Mouse (Mus musculus) bone marrow macrophage, adult 2 months (primary cell): ENCODE results near the gene 2410002F23Rik. TPM values are rescaled to one million over a fixed set of nuclear protein-coding genes. Genes with fewer than 3 reads are reported as not detected.
"Not testable (repeated sequence)": the region's sequence is repeated elsewhere in the genome, so short reads cannot be mapped to it uniquely, and the experiment has no call there.

Experiments used
- H3K27ac ChIP-seq: 2 replicates; pipeline ENCODE4 v1.5.1; 2012; ENCODE audit warnings: low read depth, low read length; ENCODE audit not compliant: insufficient read depth
- H3K4me1 ChIP-seq: 2 replicates; pipeline ENCODE4 v1.6.1; 2012; ENCODE audit warnings: low read length; ENCODE audit not compliant: control insufficient read depth, insufficient read depth
- H3K4me3 ChIP-seq: 2 replicates; pipeline ENCODE4 v1.5.1; 2012; ENCODE audit warnings: mild to moderate bottlenecking, low read length, moderate library complexity; ENCODE audit not compliant: insufficient read depth
- CTCF ChIP-seq: IDR thresholded peaks from 2 replicates; pipeline ENCODE4 v1.5.1; 2012; ENCODE audit warnings: low read depth, mild to moderate bottlenecking, low read length, moderate library complexity
- POLR2A ChIP-seq: IDR thresholded peaks from 2 replicates; pipeline ENCODE4 v1.6.1; 2012; ENCODE audit warnings: mild to moderate bottlenecking, low read depth, low read length, borderline replicate concordance
- polyA plus RNA-seq: library from polyadenylated mRNA; stranded (reverse); fragments of >200 nt; gene quantifications from 2 replicates; pipeline ENCODE4 v1.2.4, GENCODE M21; 2012; ENCODE audit not compliant: missing spikeins, insufficient read depth, insufficient read length

Gene 2410002F23Rik
- polyA plus RNA-seq, 1 experiment = 18.4 TPM

- Histone ChIP-seq H3K4me3 (no peak overlapping the region), H3K4me1 (peaks cover 4% of the 10 kb centered on the region), H3K27ac (no peak overlapping the region)
- TF ChIP-seq CTCF (no peak), POLR2A (no peak)
These were observed 30.7 kb downstream of the 2410002F23Rik start for GRCm38 (mm10) chr7:44277250-44277622.

- Histone ChIP-seq H3K4me1 (peaks cover 4% of the 10 kb centered on the region), H3K27ac (no peak overlapping the region), H3K4me3 (no peak overlapping the region)
- TF ChIP-seq CTCF = no peak
- no peak for TF ChIP-seq POLR2A
These were observed 34.4 kb downstream of the 2410002F23Rik start for GRCm38 (mm10) chr7:44280959-44281358.

- Histone ChIP-seq H3K27ac (no peak overlapping the region), H3K4me1 (peaks cover 4% of the 10 kb centered on the region), H3K4me3 (no peak overlapping the region)
- TF ChIP-seq CTCF (no peak), POLR2A (no peak)
These were observed 35.1 kb downstream of the 2410002F23Rik start for GRCm38 (mm10) chr7:44281586-44281985.

DNA sequence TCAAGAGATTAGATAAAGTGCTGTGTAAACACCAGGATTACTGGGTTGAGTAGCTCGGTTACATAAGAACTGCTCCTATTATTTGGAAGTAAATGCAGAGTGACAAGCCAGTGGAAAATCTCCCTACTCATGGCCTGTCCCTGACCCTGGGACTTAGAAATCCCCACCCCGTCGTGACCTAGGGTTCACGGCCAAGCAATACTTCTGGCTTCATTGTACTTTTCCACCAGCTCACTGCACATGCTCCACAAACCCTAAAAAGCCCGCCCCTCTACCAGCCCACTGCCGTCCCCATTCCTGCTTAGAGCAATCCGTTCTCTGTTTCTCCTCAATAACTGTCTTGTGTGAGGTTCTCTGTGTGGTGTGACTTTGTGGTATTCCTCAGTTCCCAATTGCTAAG is 41.2 kb downstream of the 2410002F23Rik start:
- Histone ChIP-seq H3K27ac (no peak overlapping the region), H3K4me3 (no peak overlapping the region), H3K4me1 (no peaks in the 10 kb centered on the region)
- TF ChIP-seq POLR2A = no peak
- TF ChIP-seq CTCF = no peak

- TF ChIP-seq POLR2A (no peak), CTCF (no peak)
- no peaks in the 10 kb centered on the region for H3K4me1 ChIP-seq
- no peak overlapping the region for H3K4me3 ChIP-seq
- H3K27ac ChIP-seq = no peak overlapping the region
These were observed 44.5 kb downstream of the 2410002F23Rik start for GRCm38 (mm10) chr7:44290986-44291385.

DNA sequence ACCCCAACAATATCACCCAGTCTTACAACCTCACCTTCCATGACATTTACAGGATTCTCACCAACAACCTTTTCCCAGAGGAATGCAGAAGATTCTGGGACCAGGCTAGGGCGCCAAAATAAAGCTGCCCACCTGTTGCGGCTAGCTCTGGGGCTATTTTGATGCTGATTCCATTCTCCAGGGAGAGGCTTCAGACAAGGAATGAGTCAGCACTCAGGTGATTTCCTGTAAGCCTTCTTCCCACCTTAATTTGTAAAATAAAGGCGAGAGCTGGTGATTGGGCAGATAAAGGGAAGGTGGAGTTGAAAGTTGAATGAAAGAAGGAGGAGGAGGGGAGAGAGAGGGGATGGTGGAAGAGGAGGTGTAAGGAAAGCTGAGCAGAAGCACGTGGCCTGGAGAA is 44.9 kb downstream of the 2410002F23Rik start:
- TF ChIP-seq CTCF (no peak), POLR2A (no peak)
- Histone ChIP-seq H3K27ac (no peak overlapping the region), H3K4me1 (no peaks in the 10 kb centered on the region)

GRCm38 (mm10) chr7:44297501-44297900 is 51.0 kb downstream of the 2410002F23Rik start:
- not testable (repeated sequence) for H3K4me3 ChIP-seq, H3K4me1 ChIP-seq, H3K27ac ChIP-seq

More for the DNA sequence above, 44.9 kb downstream of the 2410002F23Rik start:
- H3K4me3 ChIP-seq = no peak overlapping the region

Other genes starting within 250 kb of the 2410002F23Rik start
- gene Klk1b26, start 234.6 kb upstream of the 2410002F23Rik start, polyA plus RNA-seq = not detected in 2 replicates
- gene Klk1b27, start 194.4 kb upstream of the 2410002F23Rik start, polyA plus RNA-seq = not detected in 2 replicates
- not detected in 2 replicates for gene Klk1b21, start 144.4 kb upstream of the 2410002F23Rik start, polyA plus RNA-seq
- not detected in 2 replicates for gene Klk1b22, start 134.0 kb upstream of the 2410002F23Rik start, polyA plus RNA-seq
- gene Klk1b16, start 110.0 kb upstream of the 2410002F23Rik start, polyA plus RNA-seq = not detected in 2 replicates
- gene Klk1b24, start 58.5 kb upstream of the 2410002F23Rik start, polyA plus RNA-seq = not detected in 2 replicates
- not detected in 2 replicates for gene Klk1b3, start 48.5 kb upstream of the 2410002F23Rik start, polyA plus RNA-seq
- gene Klk1b4, start 39.3 kb upstream of the 2410002F23Rik start, polyA plus RNA-seq = not detected in 2 replicates
- not detected in 2 replicates for gene Klk1b5, start 30.8 kb upstream of the 2410002F23Rik start, polyA plus RNA-seq
- gene Klk1, start 21.4 kb upstream of the 2410002F23Rik start, polyA plus RNA-seq = not detected in 2 replicates
- not detected in 2 replicates for gene Gm36864, start 10.5 kb upstream of the 2410002F23Rik start, polyA plus RNA-seq
- gene 1700028J19Rik, start within 50 bp of the 2410002F23Rik start, polyA plus RNA-seq = 1.0 and 1.6 TPM in 2 replicates
- gene Acp4, start 10.7 kb downstream of the 2410002F23Rik start, polyA plus RNA-seq = not detected in 2 replicates
- gene Gm15517, start 14.7 kb downstream of the 2410002F23Rik start, polyA plus RNA-seq = not detected in 2 replicates
- 0.19 TPM in 1 of 2 replicates, not detected in the other for gene Clec11a, start 60.2 kb downstream of the 2410002F23Rik start, polyA plus RNA-seq
- not detected in 2 replicates for gene Shank1, start 63.5 kb downstream of the 2410002F23Rik start, polyA plus RNA-seq
- 0.62 and 0.89 TPM in 2 replicates for gene Syt3, start 137.4 kb downstream of the 2410002F23Rik start, polyA plus RNA-seq
- gene 1700008O03Rik, start 139.1 kb downstream of the 2410002F23Rik start, polyA plus RNA-seq = 1.2 TPM in 1 of 2 replicates, not detected in the other
- gene Lrrc4b, start 182.3 kb downstream of the 2410002F23Rik start, polyA plus RNA-seq = not detected in 2 replicates
- not detected in 2 replicates for gene Aspdh, start 218.7 kb downstream of the 2410002F23Rik start, polyA plus RNA-seq
- 46.7 and 51.3 TPM in 2 replicates for gene Josd2, start 221.3 kb downstream of the 2410002F23Rik start, polyA plus RNA-seq
- 82.1 and 89.3 TPM in 2 replicates for gene Emc10, start 249.8 kb downstream of the 2410002F23Rik start, polyA plus RNA-seq
- gene Fam71e1, start 249.9 kb downstream of the 2410002F23Rik start, polyA plus RNA-seq = 2.1 and 2.9 TPM in 2 replicates